In genomic region chr8:80810916-80811315, GRCm38 (mm10) we compare ENCODE assay signal across 13 mouse cellular contexts.
DNase-seq lines count a peak whose midpoint lies in the region; ATAC-seq lines count a peak whose summit lies in the region.
"Had no signal": no experiment of that assay in that cellular context is flagged by ENCODE, and none has a peak within 500 bp of the region (broad histone marks: within the 10 kb centered on the region; RNA-seq: fewer than 3 reads in every experiment).

No protein-coding gene starts in this region.

- peaks cover 1% of the 10 kb centered on the region; the same call in 1 of the 2 replicates for H3K36me3 ChIP-seq in heart, embryonic 14.5 days (ENCODE audit: control insufficient read depth, insufficient read depth, low read length)
- H3K36me3 ChIP-seq in embryonic facial prominence, embryonic 10.5 days (replicated peaks) = 0 out of 2 replicates have a peak, but pooled peaks cover 3% of the 10 kb centered on the region
- H3K36me3 ChIP-seq in limb, embryonic 13.5 days = no peaks in the 10 kb centered on the region
- H3K36me3 ChIP-seq: hindbrain, embryonic 15.5 days; neural tube, embryonic 12.5 days had no signal

- no peaks in the 10 kb centered on the region for H3K9me3 ChIP-seq in heart, embryonic 14.5 days (ENCODE audit: control insufficient read depth, low read length)
- H3K9me3 ChIP-seq in embryonic facial prominence, embryonic 10.5 days = no peaks in the 10 kb centered on the region
- H3K9me3 ChIP-seq in limb, embryonic 13.5 days = no peaks in the 10 kb centered on the region
- H3K9me3 ChIP-seq: hindbrain, embryonic 15.5 days; megakaryocyte, embryonic 14.5 days; neural tube, embryonic 12.5 days had no signal

- peaks cover 44 to 82% of the 10 kb centered on the region in 2 experiments for H3K4me1 ChIP-seq in heart, embryonic 14.5 days (ENCODE audit: control insufficient read depth in 2 of 2, insufficient read depth in 2 of 2, low read length in 2 of 2)
- peaks cover 39% of the 10 kb centered on the region for H3K4me1 ChIP-seq in embryonic facial prominence, embryonic 10.5 days
- peaks cover 60% of the 10 kb centered on the region for H3K4me1 ChIP-seq in limb, embryonic 13.5 days

- H3K9ac ChIP-seq in heart, embryonic 14.5 days (ENCODE audit: low read length) = peak overlapping the region; percentile 25
- no peak overlapping the region for H3K9ac ChIP-seq in limb, embryonic 13.5 days
- H3K9ac ChIP-seq: hindbrain, embryonic 15.5 days; neural tube, embryonic 12.5 days had no signal

- H3K27me3 ChIP-seq in heart, embryonic 14.5 days (ENCODE audit: control insufficient read depth, insufficient read depth, low read length) = no peaks in the 10 kb centered on the region
- no peaks in the 10 kb centered on the region for H3K27me3 ChIP-seq in embryonic facial prominence, embryonic 10.5 days (replicated peaks; ENCODE audit: low read depth, poor library complexity, severe bottlenecking)
- no peaks in the 10 kb centered on the region for H3K27me3 ChIP-seq in limb, embryonic 13.5 days
- H3K27me3 ChIP-seq: CH12.LX; hindbrain, embryonic 15.5 days; megakaryocyte, embryonic 14.5 days; neural tube, embryonic 12.5 days had no signal

- 29% methylated on average over 4 of the region's 4 CpGs for WGBS in heart, embryonic 14.5 days
- 68% methylated on average over 4 of the region's 4 CpGs for WGBS in embryonic facial prominence, embryonic 10.5 days
- WGBS in limb, embryonic 13.5 days = 62% methylated on average over 4 of the region's 4 CpGs

- no peak overlapping the region for H3K4me3 ChIP-seq in heart, embryonic 14.5 days (ENCODE audit: control insufficient read depth in 1 of 2, insufficient read depth in 1 of 2, low read depth in 1 of 2, low read length in 2 of 2)
- H3K4me3 ChIP-seq in embryonic facial prominence, embryonic 10.5 days = no peak overlapping the region
- no peak overlapping the region for H3K4me3 ChIP-seq in limb, embryonic 13.5 days
- H3K4me3 ChIP-seq: hindbrain, embryonic 15.5 days; megakaryocyte, embryonic 14.5 days; neural tube, embryonic 12.5 days had no signal

- peak overlapping the region; percentile 97 to 99 for H3K27ac ChIP-seq in heart, embryonic 14.5 days (replicated peaks in 1 of 2; ENCODE audit: control insufficient read depth in 1 of 2, insufficient read depth in 1 of 2, low read depth in 2 of 2, low read length in 2 of 2)
- 0 out of 2 replicates have a peak overlapping the region, but pooled peaks have one; percentile 19 for H3K27ac ChIP-seq in embryonic facial prominence, embryonic 10.5 days (replicated peaks)
- peak overlapping the region; percentile 56 for H3K27ac ChIP-seq in limb, embryonic 13.5 days
- H3K27ac ChIP-seq: hindbrain, embryonic 15.5 days; neural tube, embryonic 12.5 days had no signal

- peak overlapping the region; percentile 52 for H3K4me2 ChIP-seq in heart, embryonic 14.5 days (ENCODE audit: low read length)
- no peak overlapping the region for H3K4me2 ChIP-seq in limb, embryonic 13.5 days (replicated peaks)
- H3K4me2 ChIP-seq: hindbrain, embryonic 15.5 days; neural tube, embryonic 12.5 days had no signal

- intact Hi-C loops in heart, postnatal 10 days (cut with DNase I) = no loop called here

- no peak for ATAC-seq in heart, embryonic 14.5 days (ENCODE audit: insufficient number of reproducible peaks, insufficient read depth, low FRiP score, low read depth)
- no peak for ATAC-seq in limb, embryonic 13.5 days (ENCODE audit: low FRiP score, low read depth)

- no peak for DNase-seq in heart, postnatal 10 days
- DNase-seq in 3T3-L1 (ENCODE audit: low read depth, low spot score) = peak; percentile 19
- DNase-seq in embryonic facial prominence, embryonic 10.5 days (ENCODE audit: low spot score) = no peak
- DNase-seq in yolk sac, embryonic 10.5 days (ENCODE audit: low spot score) = no peak
- no peak for DNase-seq in layer of hippocampus, adult 9-11 months
- no peak for DNase-seq in adrenal gland, postnatal 10 days
- DNase-seq: right cerebral cortex, postnatal 25 days had no signal

Comparison
In these comparisons a context has a peak if more than half of its experiments do, and no peak if none do; other contexts are left out.
1. H3K27ac ChIP-seq: peak in every context shown above with its lines; median percentile 98 in heart, embryonic 14.5 days; 56 in limb, embryonic 13.5 days; 19 in embryonic facial prominence, embryonic 10.5 days.